In the genomic region with DNA sequence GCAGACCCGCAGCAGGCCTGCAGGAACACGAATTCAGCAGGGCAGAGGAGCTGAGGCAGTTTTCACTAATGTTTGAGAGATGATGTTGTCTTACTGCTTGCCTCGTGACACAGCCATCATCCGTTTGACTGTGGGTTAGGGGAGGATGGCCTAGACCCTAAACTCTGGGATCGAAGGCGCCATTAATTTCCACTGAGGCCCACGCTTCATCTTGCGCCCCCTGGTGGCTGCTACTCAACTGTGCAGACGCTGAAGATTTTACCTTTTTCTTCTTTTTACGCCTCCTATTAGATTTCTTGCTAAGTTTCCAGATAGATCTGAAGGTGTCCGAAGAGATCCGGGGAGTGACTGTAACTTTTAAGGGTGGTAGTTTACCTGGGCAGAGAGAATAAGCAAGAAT, we compare ENCODE assay signal across 9 mouse cellular contexts. TPM values are rescaled to one million over a fixed set of nuclear protein-coding genes. Genes with fewer than 3 reads are reported as not detected.
DNase-seq lines count a peak whose midpoint lies in the region; ATAC-seq and TF ChIP-seq lines count a peak whose summit lies in the region.
"Had no signal": no experiment of that assay in that cellular context is flagged by ENCODE, and none has a peak within 500 bp of the region (broad histone marks: within the 10 kb centered on the region; RNA-seq: fewer than 3 reads in every experiment).

No protein-coding gene starts in this region.

- no peaks in the 10 kb centered on the region for H3K36me3 ChIP-seq in hindbrain, embryonic 11.5 days (ENCODE audit: control insufficient read depth, insufficient read depth, low read length)
- H3K36me3 ChIP-seq in hindbrain, embryonic 12.5 days: no peaks in the 10 kb centered on the region

- H3K27ac ChIP-seq in hindbrain, embryonic 11.5 days (ENCODE audit: low read depth, low read length): no peak overlapping the region
- no peak overlapping the region for H3K27ac ChIP-seq in hindbrain, embryonic 12.5 days
- no peak overlapping the region for H3K27ac ChIP-seq in embryonic fibroblast, embryonic 13.5 days (ENCODE audit: insufficient read depth, low read length)
- H3K27ac ChIP-seq: macrophage had no signal

- no peak overlapping the region for H3K4me3 ChIP-seq in hindbrain, embryonic 11.5 days (ENCODE audit: low read depth, low read length)
- no peak overlapping the region for H3K4me3 ChIP-seq in hindbrain, embryonic 12.5 days
- no peak overlapping the region for H3K4me3 ChIP-seq in embryonic fibroblast, embryonic 13.5 days (ENCODE audit: insufficient read depth, low read length)

- no peak for TF ChIP-seq POLR2A in embryonic fibroblast, embryonic 13.5 days (IDR thresholded peaks at IDR 0.05; ENCODE audit: low read depth, low read length)

- peak; percentile 77 for DNase-seq in hindbrain, embryonic 11.5 days (ENCODE audit: low spot score)
- peak; percentile 83 for DNase-seq in CD4-positive, CD25-positive, alpha-beta regulatory T cell, adult 2 months (ENCODE audit: low read depth, low spot score)
- DNase-seq in adrenal gland, adult 18-20 months (ENCODE audit: low spot score in 2 of 2): peak; percentile 58 to 68
- peak; percentile 51 for DNase-seq in liver
- DNase-seq in retina, postnatal 7 days (ENCODE audit: low read depth, low spot score): peak; percentile 27

- H3K9me3 ChIP-seq in hindbrain, embryonic 11.5 days (ENCODE audit: control insufficient read depth, low read length): no peaks in the 10 kb centered on the region
- H3K9me3 ChIP-seq in hindbrain, embryonic 12.5 days (replicated peaks): no peaks in the 10 kb centered on the region

- no peak overlapping the region for H3K9ac ChIP-seq in hindbrain, embryonic 11.5 days (ENCODE audit: low read depth, low read length)
- no peak overlapping the region for H3K9ac ChIP-seq in hindbrain, embryonic 12.5 days

- TF ChIP-seq CTCF in embryonic fibroblast, embryonic 13.5 days (IDR thresholded peaks at IDR 0.05; ENCODE audit: borderline replicate concordance, insufficient read depth, low read length): peak; percentile 61

- H3K4me1 ChIP-seq in hindbrain, embryonic 11.5 days (replicated peaks; ENCODE audit: control insufficient read depth, insufficient read depth, low read length): no peaks in the 10 kb centered on the region
- H3K4me1 ChIP-seq in hindbrain, embryonic 12.5 days: no peaks in the 10 kb centered on the region
- no peaks in the 10 kb centered on the region for H3K4me1 ChIP-seq in embryonic fibroblast, embryonic 13.5 days (ENCODE audit: control insufficient read depth, insufficient read depth, low read length)

- H3K4me2 ChIP-seq in hindbrain, embryonic 11.5 days (replicated peaks; ENCODE audit: low read depth, low read length): no peak overlapping the region
- H3K4me2 ChIP-seq in hindbrain, embryonic 12.5 days (replicated peaks): no peak overlapping the region; the same call in 1 of the 2 replicates

- ATAC-seq in hindbrain, embryonic 11.5 days (ENCODE audit: low FRiP score): no peak
- no peak for ATAC-seq in hindbrain, embryonic 12.5 days (ENCODE audit: low FRiP score)
- no peak for ATAC-seq in activated CD4-positive, CD25-positive, alpha-beta regulatory T cell, adult 4 months

- 38% methylated on average over 12 of the region's 12 CpGs for WGBS in hindbrain, embryonic 11.5 days
- 38% methylated on average over 12 of the region's 12 CpGs for WGBS in hindbrain, embryonic 12.5 days

- H3K27me3 ChIP-seq in hindbrain, embryonic 11.5 days (ENCODE audit: control insufficient read depth, insufficient read depth, low read length): no peaks in the 10 kb centered on the region
- no peaks in the 10 kb centered on the region for H3K27me3 ChIP-seq in hindbrain, embryonic 12.5 days

RNA-seq across cellular contexts. Expression of gene Rnf7, which starts 13.3 kb away (rescaled TPM):
- polyA plus RNA-seq in hindbrain, embryonic 11.5 days (2014; fragmentation: Nextera tagmentation; extraction: Ambion mirVana): 287 and 290 TPM in 2 replicates
- 230 and 240 TPM in 2 replicates for polyA plus RNA-seq in hindbrain, embryonic 12.5 days (2016; fragmentation: Nextera tagmentation; extraction: Ambion mirVana)
- 10 to 100 TPM; 78.4 to 80.0 TPM for total RNA-seq in adrenal gland, adult 18-20 months (2021)
- 78.6 and 82.4 TPM in 2 replicates for polyA plus RNA-seq in embryonic fibroblast, embryonic 13.5 days (2011; ENCODE audit: insufficient read length, low read depth, missing spikeins)
- 100 to 1,000 TPM; 116 to 130 TPM for polyA plus RNA-seq in activated CD4-positive, CD25-positive, alpha-beta regulatory T cell, adult 4 months (2017; shearing (Covaris generic))

RNA-seq across cellular contexts. Expression of gene Gm28729, which starts 33.3 kb away (rescaled TPM):
- polyA plus RNA-seq in hindbrain, embryonic 11.5 days (2014; fragmentation: Nextera tagmentation; extraction: Ambion mirVana): 0.25 and 0.56 TPM in 2 replicates
- 0.52 and 0.61 TPM in 2 replicates for polyA plus RNA-seq in hindbrain, embryonic 12.5 days (2016; fragmentation: Nextera tagmentation; extraction: Ambion mirVana)
- under 1 TPM in 1 of 2 experiments, not detected in 1; 0.16 TPM for total RNA-seq in adrenal gland, adult 18-20 months (2021)
- polyA plus RNA-seq in embryonic fibroblast, embryonic 13.5 days (2011; ENCODE audit: insufficient read length, low read depth, missing spikeins): not detected in 2 replicates
- not detected for polyA plus RNA-seq in activated CD4-positive, CD25-positive, alpha-beta regulatory T cell, adult 4 months (2017; shearing (Covaris generic))

Comparison
In these comparisons a context has a peak if more than half of its experiments do, and no peak if none do; other contexts are left out.
1. DNase-seq: peak in every context shown above with its lines; median percentile 83 in CD4-positive, CD25-positive, alpha-beta regulatory T cell, adult 2 months; 77 in hindbrain, embryonic 11.5 days; 63 in adrenal gland, adult 18-20 months; 51 in liver; 27 in retina, postnatal 7 days.